Mouse (Mus musculus): Measurements from ENCODE around the gene Pnpo.

The Pnpo gene

GRCm38 (mm10) chr11:96943746-96944304, at the start of gene Pnpo:
Pnpo (minus strand) TSS chr11:96943986.
- peak; percentile 94 for DNase-seq (ENCODE audit: low read depth, low spot score)

GRCm38 (mm10) chr11:96992722-96993311, 49.0 kb upstream of the Pnpo start:
- no peak for DNase-seq (ENCODE audit: low read depth, low spot score)

GRCm38 (mm10) chr11:96991501-96991900, 47.7 kb upstream of the Pnpo start:
- no peak for DNase-seq (ENCODE audit: low read depth, low spot score)

- no peak for DNase-seq (ENCODE audit: low read depth, low spot score)
Observed at GRCm38 (mm10) chr11:96987873-96988655, 44.3 kb upstream of the Pnpo start.

GRCm38 (mm10) chr11:96986463-96986862, 42.7 kb upstream of the Pnpo start:
- DNase-seq (ENCODE audit: low read depth, low spot score) = no peak

GRCm38 (mm10) chr11:96984903-96985302, 41.1 kb upstream of the Pnpo start:
- DNase-seq (ENCODE audit: low read depth, low spot score) = no peak

GRCm38 (mm10) chr11:96982859-96983258, 39.1 kb upstream of the Pnpo start, which contains the start of gene Sp2:
Sp2 (minus strand) TSS chr11:96982959.
- DNase-seq (ENCODE audit: low read depth, low spot score) = no peak

- DNase-seq (ENCODE audit: low read depth, low spot score) = peak; percentile 74
Observed at GRCm38 (mm10) chr11:96982355-96982754, 38.6 kb upstream of the Pnpo start.

- DNase-seq (ENCODE audit: low read depth, low spot score) = no peak
Observed at GRCm38 (mm10) chr11:96981461-96981860, 37.7 kb upstream of the Pnpo start.

GRCm38 (mm10) chr11:96980021-96980420, 36.2 kb upstream of the Pnpo start:
- DNase-seq (ENCODE audit: low read depth, low spot score) = no peak

- DNase-seq (ENCODE audit: low read depth, low spot score) = no peak
Observed at GRCm38 (mm10) chr11:96979329-96979728, 35.5 kb upstream of the Pnpo start.

- no peak for DNase-seq (ENCODE audit: low read depth, low spot score)
Observed at GRCm38 (mm10) chr11:96978401-96979246, 34.8 kb upstream of the Pnpo start.

- DNase-seq (ENCODE audit: low read depth, low spot score) = peak; percentile 100
Observed at GRCm38 (mm10) chr11:96977606-96978400, 34.0 kb upstream of the Pnpo start.

- peak; percentile 85 for DNase-seq (ENCODE audit: low read depth, low spot score)
Observed at GRCm38 (mm10) chr11:96976911-96977591, 33.3 kb upstream of the Pnpo start.

GRCm38 (mm10) chr11:96976379-96976687, 32.5 kb upstream of the Pnpo start:
- no peak for DNase-seq (ENCODE audit: low read depth, low spot score)

GRCm38 (mm10) chr11:96975511-96976378, 32.0 kb upstream of the Pnpo start:
- DNase-seq (ENCODE audit: low read depth, low spot score) = no peak

GRCm38 (mm10) chr11:96974813-96975212, 31.0 kb upstream of the Pnpo start:
- peak; percentile 39 for DNase-seq (ENCODE audit: low read depth, low spot score)

GRCm38 (mm10) chr11:96973426-96973964, 29.7 kb upstream of the Pnpo start:
- peak; percentile 68 for DNase-seq (ENCODE audit: low read depth, low spot score)

- DNase-seq (ENCODE audit: low read depth, low spot score) = peak; percentile 54
Observed at GRCm38 (mm10) chr11:96972906-96973305, 29.1 kb upstream of the Pnpo start.

Measured in skeletal muscle tissue, adult 2 months (tissue).